Mouse (Mus musculus) kidney, postnatal 14 days (tissue): ENCODE results near the gene Fcamr.

Experiments
- DNase-seq: peaks from one replicate; pipeline ENCODE4 v3.0.0; 2022; ENCODE audit warnings: mixed read lengths

The Fcamr gene

DNA sequence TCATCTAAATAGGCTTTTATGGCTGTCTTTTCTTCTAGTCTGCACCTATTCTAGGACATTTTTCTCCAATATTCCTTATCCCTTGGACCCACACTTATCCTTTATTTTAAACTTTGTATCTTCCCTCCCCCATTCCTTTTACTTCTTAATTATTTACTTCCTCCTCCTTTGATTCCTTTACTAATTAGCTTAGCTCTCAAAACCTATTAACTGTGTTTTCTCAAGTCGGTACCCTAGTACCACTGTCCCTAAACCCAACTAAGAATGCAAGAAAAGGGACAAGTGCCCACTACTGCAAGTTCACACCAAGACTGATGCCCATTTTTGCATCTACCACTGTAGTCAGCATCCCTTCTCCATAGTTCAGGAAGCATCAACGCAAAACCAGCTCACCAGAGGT is 55.0 kb downstream of the Fcamr start:
- DNase-seq, result no peak

DNA sequence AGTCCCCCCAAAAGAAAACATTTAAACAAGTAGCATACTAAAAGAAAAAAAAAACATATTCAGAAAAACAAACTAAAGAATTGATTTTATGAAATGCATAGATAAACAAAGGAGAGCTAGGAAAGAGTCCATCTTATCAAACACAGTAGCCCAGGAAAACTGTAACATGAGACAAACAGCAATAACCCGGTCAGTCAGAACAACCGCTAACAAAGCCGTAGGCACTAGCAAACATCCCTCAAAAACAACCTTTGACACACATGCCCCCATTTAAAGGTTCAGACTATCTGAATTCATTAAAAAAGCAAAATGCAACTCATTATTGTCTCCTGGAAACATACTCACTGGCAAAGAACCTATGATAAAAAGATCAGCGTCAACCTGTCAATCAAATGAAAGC is 56.8 kb downstream of the Fcamr start:
- no peak for DNase-seq

DNA sequence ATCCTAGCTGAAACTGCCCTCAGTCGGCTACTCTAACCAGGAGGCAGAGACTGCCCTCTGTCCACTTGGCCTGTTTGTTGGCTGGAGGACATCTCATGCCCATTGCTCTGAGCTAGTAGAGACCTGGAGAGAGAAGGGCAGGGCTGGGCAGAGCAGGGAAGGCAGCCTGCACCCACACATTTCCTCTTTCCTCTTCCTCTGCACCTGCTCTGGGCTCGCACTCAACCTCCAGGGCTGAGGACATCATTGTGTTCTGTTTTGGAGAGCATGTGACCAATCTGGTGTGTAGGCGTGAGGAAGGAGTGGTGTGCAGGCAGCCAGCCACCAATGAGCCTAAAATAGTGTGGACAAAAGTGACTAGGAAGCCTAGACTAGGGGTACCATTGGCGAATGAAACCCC is 63.5 kb downstream of the Fcamr start:
- no peak for DNase-seq
